Mouse (Mus musculus): ENCODE measurements at regions not wholly inside any gene's neighbourhood (a gene's known extent, or its start where the extent isn't known, plus 50 kb on each side); places are given as distances from the start of the nearest gene placed in this dataset.

GRCm38 (mm10) chr3:143806940-143807339, 398.1 kb downstream of the Lmo4 start:
- Histone ChIP-seq H3K9me3 (replicated peaks; ENCODE audit: insufficient read depth, low read length) (no peaks in the 10 kb centered on the region), H3K27me3 (ENCODE audit: control insufficient read depth in 1 of 2, insufficient read depth in 2 of 2, low read length in 2 of 2) (no peaks in the 10 kb centered on the region), H3K9ac (ENCODE audit: control insufficient read depth, low read depth, low read length, poor library complexity, severe bottlenecking) (no peak overlapping the region), H3K27ac (ENCODE audit: control insufficient read depth, low read depth, low read length) (no peak overlapping the region), H3K79me2 (ENCODE audit: control insufficient read depth, insufficient read depth, low read length, poor library complexity) (no peaks in the 10 kb centered on the region), H3K36me3 (ENCODE audit: control insufficient read depth in 1 of 2, insufficient read depth in 2 of 2, low read length in 2 of 2) (no peaks in the 10 kb centered on the region), H3K4me3 (ENCODE audit: control insufficient read depth in 1 of 2, insufficient read depth in 1 of 2, low read depth in 2 of 2, low read length in 2 of 2) (no peak overlapping the region), H3K4me1 (ENCODE audit: control insufficient read depth in 1 of 2, insufficient read depth in 2 of 2, low read length in 2 of 2) (no peaks in the 10 kb centered on the region)
- no peak for DNase-seq (ENCODE audit: low read depth, low spot score)
- no peak for TF ChIP-seq E2F4 (IDR thresholded peaks at IDR 0.05; ENCODE audit: borderline replicate concordance, low read depth, low read length)
- TF ChIP-seq POLR2AphosphoS5 (IDR thresholded peaks at IDR 0.05; ENCODE audit: borderline replicate concordance, low read depth, low read length): no peak
- no peak for TF ChIP-seq SIN3A (IDR thresholded peaks at IDR 0.05; ENCODE audit: low read length)
- no peak for TF ChIP-seq MYB (IDR thresholded peaks at IDR 0.05; ENCODE audit: low read depth, low read length)
- TF ChIP-seq POLR2AphosphoS2 (IDR thresholded peaks at IDR 0.05; ENCODE audit: low read length): no peak
- no peak for TF ChIP-seq EP300 (IDR thresholded peaks at IDR 0.05; ENCODE audit: low read depth in 1 of 2, low read length in 2 of 2)
- TF ChIP-seq ZNF384 (IDR thresholded peaks at IDR 0.05; ENCODE audit: low read depth, low read length): no peak
- TF ChIP-seq CHD1 (IDR thresholded peaks at IDR 0.05; ENCODE audit: low read depth, low read length): no peak
- no peak for TF ChIP-seq KAT2A (conservative IDR thresholded peaks at IDR 0.05; ENCODE audit: low read depth, low read length)
- TF ChIP-seq MXI1 (IDR thresholded peaks at IDR 0.05; ENCODE audit: low read depth, low read length): no peak

- no peaks in the 10 kb centered on the region for H3K36me3 ChIP-seq (ENCODE audit: control insufficient read depth in 1 of 2, insufficient read depth in 2 of 2, low read length in 2 of 2)
- H3K9me3 ChIP-seq (replicated peaks; ENCODE audit: insufficient read depth, low read length): no peaks in the 10 kb centered on the region
- TF ChIP-seq GATA1 (IDR thresholded peaks at IDR 0.05; ENCODE audit: low read depth, low read length) (no peak), USF2 (IDR thresholded peaks at IDR 0.05; ENCODE audit: borderline replicate concordance in 1 of 2, insufficient read depth in 1 of 2, low read depth in 1 of 2, low read length in 2 of 2) (no peak), ZKSCAN1 (IDR thresholded peaks at IDR 0.05; ENCODE audit: low read depth, low read length) (no peak), SMC3 (IDR thresholded peaks at IDR 0.05; ENCODE audit: low read depth, low read length) (no peak), ZC3H11A (IDR thresholded peaks at IDR 0.05; ENCODE audit: low read depth, low read length) (no peak), MYC (IDR thresholded peaks at IDR 0.05; ENCODE audit: low read depth, low read length) (no peak), POLR2AphosphoS5 (IDR thresholded peaks at IDR 0.05; ENCODE audit: borderline replicate concordance, low read depth, low read length) (no peak), ETS1 (IDR thresholded peaks at IDR 0.05; ENCODE audit: low read depth, low read length) (no peak), NRF1 (IDR thresholded peaks at IDR 0.05; ENCODE audit: insufficient read depth, low read depth, low read length, poor library complexity, severe bottlenecking) (no peak), MYB (IDR thresholded peaks at IDR 0.05; ENCODE audit: low read depth, low read length) (no peak), CHD1 (IDR thresholded peaks at IDR 0.05; ENCODE audit: low read depth, low read length) (no peak), KAT2A (conservative IDR thresholded peaks at IDR 0.05; ENCODE audit: low read depth, low read length) (no peak), JUND (IDR thresholded peaks at IDR 0.05; ENCODE audit: low read depth, low read length) (no peak)
- H3K27me3 ChIP-seq (ENCODE audit: control insufficient read depth in 1 of 2, insufficient read depth in 2 of 2, low read length in 2 of 2): no peaks in the 10 kb centered on the region
- no peak overlapping the region for H3K4me3 ChIP-seq (ENCODE audit: control insufficient read depth in 1 of 2, insufficient read depth in 1 of 2, low read depth in 2 of 2, low read length in 2 of 2)
- H3K79me2 ChIP-seq (ENCODE audit: control insufficient read depth, insufficient read depth, low read length, poor library complexity): no peaks in the 10 kb centered on the region
- no peaks in the 10 kb centered on the region for H3K4me1 ChIP-seq (ENCODE audit: control insufficient read depth in 1 of 2, insufficient read depth in 2 of 2, low read length in 2 of 2)
- no peak overlapping the region for H3K9ac ChIP-seq (ENCODE audit: control insufficient read depth, low read depth, low read length, poor library complexity, severe bottlenecking)
- DNase-seq (ENCODE audit: low read depth, low spot score): no peak
- H3K27ac ChIP-seq (ENCODE audit: control insufficient read depth, low read depth, low read length): no peak overlapping the region
Observed at GRCm38 (mm10) chr3:143797850-143798249, 407.2 kb downstream of the Lmo4 start.
